In genomic region chr2:146681979-146682378, GRCm38 (mm10) we compare ENCODE assay signal across 25 mouse cellular contexts.
DNase-seq lines count a peak whose midpoint lies in the region; ATAC-seq and TF ChIP-seq lines count a peak whose summit lies in the region.
"Had no signal": no experiment of that assay in that cellular context is flagged by ENCODE, and none has a peak within 500 bp of the region (broad histone marks: within the 10 kb centered on the region; RNA-seq: fewer than 3 reads in every experiment).

No protein-coding gene starts in this region.

- no peak overlapping the region for H3K27ac ChIP-seq in kidney, embryonic 14.5 days (ENCODE audit: low read depth, low read length)
- no peak overlapping the region for H3K27ac ChIP-seq in kidney, adult 2 months (ENCODE audit: insufficient read depth, low read depth, low read length)
- H3K27ac ChIP-seq in kidney, embryonic 16.5 days (ENCODE audit: low read length), result no peak overlapping the region
- H3K27ac ChIP-seq in lung, embryonic 15.5 days, result no peak overlapping the region
- no peak overlapping the region for H3K27ac ChIP-seq in stomach, embryonic 14.5 days (ENCODE audit: low read length)
- no peak overlapping the region for H3K27ac ChIP-seq in stomach, postnatal 0 days (replicated peaks)
- H3K27ac ChIP-seq: embryonic facial prominence, embryonic 10.5 days; embryonic facial prominence, embryonic 12.5 days; forebrain, embryonic 13.5 days had no signal

- no peaks in the 10 kb centered on the region for H3K36me3 ChIP-seq in kidney, embryonic 14.5 days (ENCODE audit: control insufficient read depth, insufficient read depth, low read length)
- no peaks in the 10 kb centered on the region for H3K36me3 ChIP-seq in kidney, adult 2 months (ENCODE audit: control insufficient read depth, insufficient read depth, low read length)
- no peaks in the 10 kb centered on the region for H3K36me3 ChIP-seq in kidney, embryonic 16.5 days (ENCODE audit: insufficient read depth, low read length)
- no peaks in the 10 kb centered on the region for H3K36me3 ChIP-seq in lung, embryonic 15.5 days
- no peaks in the 10 kb centered on the region for H3K36me3 ChIP-seq in stomach, embryonic 14.5 days (ENCODE audit: control insufficient read depth, insufficient read depth, low read length)
- H3K36me3 ChIP-seq in stomach, postnatal 0 days (ENCODE audit: control insufficient read depth, insufficient read depth, low read length), result no peaks in the 10 kb centered on the region
- H3K36me3 ChIP-seq: embryonic facial prominence, embryonic 10.5 days; embryonic facial prominence, embryonic 12.5 days; G1E had no signal

- no peak overlapping the region for H3K4me2 ChIP-seq in kidney, embryonic 14.5 days (replicated peaks; ENCODE audit: low read depth, low read length)
- H3K4me2 ChIP-seq in kidney, embryonic 16.5 days (replicated peaks; ENCODE audit: low read depth, low read length), result no peak overlapping the region
- no peak overlapping the region for H3K4me2 ChIP-seq in lung, embryonic 15.5 days
- no peak overlapping the region for H3K4me2 ChIP-seq in stomach, embryonic 14.5 days (replicated peaks; ENCODE audit: low read depth, low read length)
- H3K4me2 ChIP-seq in stomach, postnatal 0 days (replicated peaks; ENCODE audit: low read depth), result no peak overlapping the region
- H3K4me2 ChIP-seq: embryonic facial prominence, embryonic 12.5 days; forebrain, embryonic 13.5 days had no signal

- TF ChIP-seq CTCF in kidney, adult 2 months (conservative IDR thresholded peaks at IDR 0.05; ENCODE audit: insufficient read depth, insufficient read length, low read depth, low read length), result no peak
- TF ChIP-seq CTCF in stomach, postnatal 0 days (IDR thresholded peaks at IDR 0.05; ENCODE audit: low read depth), result no peak

- no peaks in the 10 kb centered on the region for H3K27me3 ChIP-seq in kidney, embryonic 14.5 days (ENCODE audit: control insufficient read depth, insufficient read depth, low read length)
- no peaks in the 10 kb centered on the region; the same call in 1 of the 2 replicates for H3K27me3 ChIP-seq in kidney, adult 2 months (replicated peaks; ENCODE audit: control insufficient read depth, insufficient read depth, low read length)
- no peaks in the 10 kb centered on the region for H3K27me3 ChIP-seq in kidney, embryonic 16.5 days (ENCODE audit: insufficient read depth, low read length)
- H3K27me3 ChIP-seq in lung, embryonic 15.5 days, result no peaks in the 10 kb centered on the region
- H3K27me3 ChIP-seq in stomach, embryonic 14.5 days (ENCODE audit: control insufficient read depth, insufficient read depth, low read length), result no peaks in the 10 kb centered on the region
- H3K27me3 ChIP-seq in stomach, postnatal 0 days (ENCODE audit: control insufficient read depth, insufficient read depth, low read length), result no peaks in the 10 kb centered on the region
- H3K27me3 ChIP-seq: CH12.LX; embryonic facial prominence, embryonic 12.5 days; Patski had no signal

- no peak for DNase-seq in kidney, adult 2 months
- DNase-seq in kidney, postnatal 10 days, result no peak
- no peak for DNase-seq in lung, adult 18-20 months
- DNase-seq in stomach, postnatal 0 days (ENCODE audit: low spot score), result no peak
- DNase-seq: adrenal gland, adult 8-10 months; adrenal gland, postnatal 14 days; adrenal gland, postnatal 36 days; B cell, adult 2 months; cerebellum, adult 11-12 months; cerebellum, adult 2 months; cerebellum, adult 9-10 months; cerebellum, postnatal 10 days; cerebellum, postnatal 25 days had no signal

- H3K4me1 ChIP-seq in kidney, embryonic 14.5 days (ENCODE audit: control insufficient read depth, insufficient read depth, low read length), result no peaks in the 10 kb centered on the region
- H3K4me1 ChIP-seq in kidney, adult 2 months (ENCODE audit: control insufficient read depth, insufficient read depth, low read length), result no peaks in the 10 kb centered on the region
- H3K4me1 ChIP-seq in kidney, embryonic 16.5 days (ENCODE audit: insufficient read depth, low read length), result no peaks in the 10 kb centered on the region
- no peaks in the 10 kb centered on the region for H3K4me1 ChIP-seq in lung, embryonic 15.5 days
- H3K4me1 ChIP-seq in stomach, embryonic 14.5 days (ENCODE audit: control insufficient read depth, insufficient read depth, low read length), result no peaks in the 10 kb centered on the region
- no peaks in the 10 kb centered on the region for H3K4me1 ChIP-seq in stomach, postnatal 0 days (replicated peaks; ENCODE audit: control insufficient read depth, insufficient read depth)
- H3K4me1 ChIP-seq: embryonic facial prominence, embryonic 10.5 days; embryonic facial prominence, embryonic 12.5 days; forebrain, embryonic 13.5 days had no signal

- no peaks in the 10 kb centered on the region for H3K9me3 ChIP-seq in kidney, embryonic 14.5 days (ENCODE audit: control insufficient read depth, low read length)
- H3K9me3 ChIP-seq in kidney, embryonic 16.5 days (ENCODE audit: low read length), result no peaks in the 10 kb centered on the region
- H3K9me3 ChIP-seq in lung, embryonic 15.5 days, result no peaks in the 10 kb centered on the region
- no peaks in the 10 kb centered on the region for H3K9me3 ChIP-seq in stomach, embryonic 14.5 days (ENCODE audit: control insufficient read depth, low read depth, low read length)
- no peaks in the 10 kb centered on the region for H3K9me3 ChIP-seq in stomach, postnatal 0 days (ENCODE audit: control insufficient read depth, low read length)
- H3K9me3 ChIP-seq: embryonic facial prominence, embryonic 10.5 days; embryonic facial prominence, embryonic 12.5 days; forebrain, embryonic 13.5 days; G1E had no signal

- WGBS in kidney, embryonic 14.5 days, result 55% methylated on average over 3 of the region's 3 CpGs
- 50% methylated on average over 3 of the region's 3 CpGs for WGBS in kidney, adult 2 months
- WGBS in kidney, embryonic 16.5 days, result 54% methylated on average over 3 of the region's 3 CpGs
- 49% methylated on average over 3 of the region's 3 CpGs for WGBS in lung, embryonic 15.5 days
- WGBS in stomach, embryonic 14.5 days, result 46% methylated on average over 3 of the region's 3 CpGs
- WGBS in stomach, postnatal 0 days, result 34% methylated on average over 3 of the region's 3 CpGs

- no peak for TF ChIP-seq POLR2A in kidney, adult 2 months (IDR thresholded peaks at IDR 0.05; ENCODE audit: low read depth, low read length)

- no peak overlapping the region for H3K9ac ChIP-seq in kidney, embryonic 14.5 days (ENCODE audit: low read depth, low read length)
- no peak overlapping the region for H3K9ac ChIP-seq in kidney, embryonic 16.5 days (replicated peaks; ENCODE audit: low read length)
- H3K9ac ChIP-seq in lung, embryonic 15.5 days, result no peak overlapping the region
- no peak overlapping the region for H3K9ac ChIP-seq in stomach, embryonic 14.5 days (replicated peaks; ENCODE audit: low read depth, low read length)
- no peak overlapping the region for H3K9ac ChIP-seq in stomach, postnatal 0 days (ENCODE audit: low read length)
- H3K9ac ChIP-seq: embryonic facial prominence, embryonic 12.5 days; forebrain, embryonic 13.5 days had no signal

- H3K4me3 ChIP-seq in kidney, embryonic 14.5 days (ENCODE audit: low read length), result no peak overlapping the region
- no peak overlapping the region for H3K4me3 ChIP-seq in kidney, adult 2 months (ENCODE audit: insufficient read depth, low read depth, low read length)
- no peak overlapping the region for H3K4me3 ChIP-seq in kidney, embryonic 16.5 days (ENCODE audit: low read length)
- H3K4me3 ChIP-seq in lung, embryonic 15.5 days, result no peak overlapping the region
- H3K4me3 ChIP-seq in stomach, embryonic 14.5 days (ENCODE audit: low read depth, low read length), result no peak overlapping the region
- no peak overlapping the region for H3K4me3 ChIP-seq in stomach, postnatal 0 days (ENCODE audit: low read depth, low read length)
- H3K4me3 ChIP-seq: embryonic facial prominence, embryonic 10.5 days; embryonic facial prominence, embryonic 12.5 days; forebrain, embryonic 13.5 days had no signal

- no peak for TF ChIP-seq EP300 in stomach, postnatal 0 days (optimal IDR thresholded peaks at IDR 0.05)

- peak; percentile 55; the same call in 1 of the 2 replicates for ATAC-seq in kidney, embryonic 14.5 days (ENCODE audit: low FRiP score, low TSS enrichment)
- ATAC-seq in kidney, embryonic 16.5 days (ENCODE audit: low FRiP score, low TSS enrichment), result peak; percentile 67; the same call in 1 of the 2 replicates
- ATAC-seq in lung, embryonic 15.5 days (ENCODE audit: borderline replicate concordance, extremely low read depth, low FRiP score, low TSS enrichment), result peak; percentile 23; the same call in 1 of the 2 replicates
- peak; percentile 54 for ATAC-seq in stomach, embryonic 14.5 days (ENCODE audit: insufficient number of reproducible peaks, insufficient read depth, low FRiP score, low read depth)
- no peak for ATAC-seq in stomach, postnatal 0 days (ENCODE audit: low FRiP score, low TSS enrichment)
- ATAC-seq: activated CD4-positive, CD25-positive, alpha-beta regulatory T cell, adult 4 months; CD4-positive, CD25-positive, alpha-beta regulatory T cell, adult 4 months; forebrain, embryonic 13.5 days; Patski had no signal
